In the genomic region with DNA sequence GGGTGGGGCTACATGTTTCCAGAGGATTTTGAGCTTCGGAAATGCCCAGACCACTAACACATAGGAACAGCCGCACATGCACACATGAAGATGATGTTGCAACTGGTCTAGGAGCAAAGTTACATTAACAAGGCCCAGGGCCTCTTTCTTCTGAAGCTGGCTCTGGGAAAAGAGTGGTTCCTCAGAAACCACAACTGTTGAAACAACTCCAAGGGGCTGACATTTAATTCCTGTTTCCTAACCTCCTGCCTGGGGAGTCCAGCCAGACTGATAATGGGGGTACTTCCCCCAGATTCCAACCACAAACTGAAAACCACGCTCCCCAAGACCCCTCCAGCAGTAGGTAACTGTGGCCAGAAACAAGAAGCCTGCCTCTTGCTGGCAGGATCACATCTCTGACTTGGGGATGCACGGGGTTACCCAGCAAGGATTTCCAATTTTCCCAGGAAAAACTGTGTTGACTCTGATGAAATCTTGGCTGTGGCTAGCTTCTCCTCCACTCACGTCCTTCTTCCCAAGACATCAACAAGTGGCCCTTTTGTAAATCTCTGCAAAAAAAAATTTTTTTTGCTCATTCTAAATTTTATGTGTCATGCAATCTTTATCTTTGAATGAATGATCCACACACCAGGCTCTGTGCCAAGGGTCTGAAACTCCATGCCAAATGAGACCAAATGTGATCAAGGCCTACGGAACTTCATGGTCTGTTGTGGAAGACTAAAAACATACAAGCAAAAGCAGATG, we compare ENCODE assay signal across 10 mouse cellular contexts.
DNase-seq lines count a peak whose midpoint lies in the region; ATAC-seq and TF ChIP-seq lines count a peak whose summit lies in the region.
"Had no signal": no experiment of that assay in that cellular context is flagged by ENCODE, and none has a peak within 500 bp of the region (broad histone marks: within the 10 kb centered on the region; RNA-seq: fewer than 3 reads in every experiment).

No protein-coding gene starts in this region.

- intact Hi-C loops in heart, adult 2 months (cut with DNase I) = no loop called here

- peak; percentile 51 to 65 for DNase-seq in heart, adult 2 months
- no peak for DNase-seq in heart, embryonic 10.5 days (ENCODE audit: low spot score)
- peak; percentile 40 for DNase-seq in Muller cell, postnatal 12 days (ENCODE audit: inconsistent ontology term)
- peak; percentile 23 to 33 for DNase-seq in lung, postnatal 4 days
- no peak for DNase-seq in testis, postnatal 10 days (ENCODE audit: low spot score)
- no peak for DNase-seq in thymus, postnatal 4 days
- no peak for DNase-seq in spleen, postnatal 36 days (ENCODE audit: low spot score in 2 of 2)
- DNase-seq: thymus, adult 2 months had no signal

- no peaks in the 10 kb centered on the region for H3K27me3 ChIP-seq in heart, adult 2 months (ENCODE audit: control insufficient read depth, insufficient read depth, low read length)
- H3K27me3 ChIP-seq in heart, embryonic 10.5 days (ENCODE audit: insufficient read depth, poor library complexity, severe bottlenecking) = no peaks in the 10 kb centered on the region
- H3K27me3 ChIP-seq in embryonic facial prominence, embryonic 15.5 days = no peaks in the 10 kb centered on the region

- no peak for TF ChIP-seq CTCF in heart, adult 2 months (IDR thresholded peaks at IDR 0.05)

- no peak overlapping the region for H3K4me3 ChIP-seq in heart, adult 2 months
- no peak overlapping the region for H3K4me3 ChIP-seq in heart, embryonic 10.5 days
- H3K4me3 ChIP-seq in embryonic facial prominence, embryonic 15.5 days (replicated peaks) = no peak overlapping the region
- H3K4me3 ChIP-seq: hindbrain, embryonic 10.5 days had no signal

- no peaks in the 10 kb centered on the region for H3K9me3 ChIP-seq in heart, embryonic 10.5 days
- H3K9me3 ChIP-seq in embryonic facial prominence, embryonic 15.5 days (replicated peaks) = no peaks in the 10 kb centered on the region
- H3K9me3 ChIP-seq: hindbrain, embryonic 10.5 days had no signal

- no peak for TF ChIP-seq POLR2A in heart, adult 2 months (IDR thresholded peaks at IDR 0.05; ENCODE audit: insufficient read depth, low read depth, low read length)

- no peak overlapping the region for H3K4me2 ChIP-seq in embryonic facial prominence, embryonic 15.5 days (replicated peaks)

- peaks cover 3% of the 10 kb centered on the region for H3K4me1 ChIP-seq in heart, adult 2 months (ENCODE audit: control insufficient read depth, insufficient read depth, low read length)
- H3K4me1 ChIP-seq in heart, embryonic 10.5 days = no peaks in the 10 kb centered on the region
- peaks cover 9% of the 10 kb centered on the region; the same call in 1 of the 2 replicates for H3K4me1 ChIP-seq in embryonic facial prominence, embryonic 15.5 days
- H3K4me1 ChIP-seq: hindbrain, embryonic 10.5 days had no signal

- TF ChIP-seq EP300 in heart, adult 2 months (IDR thresholded peaks at IDR 0.05; ENCODE audit: insufficient read depth, low read depth, low read length) = no peak

- ATAC-seq in embryonic facial prominence, embryonic 15.5 days (ENCODE audit: insufficient number of reproducible peaks, low FRiP score, low TSS enrichment, low read depth) = no peak

- H3K9ac ChIP-seq in heart, adult 2 months (ENCODE audit: low read depth, low read length) = no peak overlapping the region
- no peak overlapping the region for H3K9ac ChIP-seq in embryonic facial prominence, embryonic 15.5 days

- 53% methylated on average over 6 of the region's 6 CpGs for WGBS in heart, adult 2 months
- 84% methylated on average over 6 of the region's 6 CpGs for WGBS in heart, embryonic 10.5 days
- 59% methylated on average over 6 of the region's 6 CpGs for WGBS in embryonic facial prominence, embryonic 15.5 days

- no peaks in the 10 kb centered on the region for H3K36me3 ChIP-seq in heart, adult 2 months (ENCODE audit: control insufficient read depth, insufficient read depth, low read length)
- H3K36me3 ChIP-seq in heart, embryonic 10.5 days = no peaks in the 10 kb centered on the region
- no peaks in the 10 kb centered on the region for H3K36me3 ChIP-seq in embryonic facial prominence, embryonic 15.5 days
- H3K36me3 ChIP-seq: hindbrain, embryonic 10.5 days had no signal

- H3K79me2 ChIP-seq in heart, adult 2 months (replicated peaks; ENCODE audit: control insufficient read depth, insufficient read depth, low read length) = no peaks in the 10 kb centered on the region

- no peak overlapping the region for H3K27ac ChIP-seq in heart, adult 2 months
- H3K27ac ChIP-seq in heart, embryonic 10.5 days = no peak overlapping the region
- H3K27ac ChIP-seq in embryonic facial prominence, embryonic 15.5 days (replicated peaks) = peak overlapping the region; percentile 23
- H3K27ac ChIP-seq: hindbrain, embryonic 10.5 days had no signal

Comparison
In these comparisons a context has a peak if more than half of its experiments do, and no peak if none do; other contexts are left out.
1. DNase-seq: peak in heart, adult 2 months (2 of 2), Muller cell, postnatal 12 days (single experiment) and lung, postnatal 4 days (2 of 2); none in heart, embryonic 10.5 days (single experiment), testis, postnatal 10 days (single experiment), thymus, postnatal 4 days (single experiment) and spleen, postnatal 36 days (0 of 2).